Mouse (Mus musculus) olfactory bulb, adult 2 months (tissue): ENCODE results near the gene Trpm3.

Experiments used
- CTCF ChIP-seq: fragments of 200-500 bp; IDR thresholded peaks from 2 replicates; pipeline ENCODE4 v1.5.1; 2012; ENCODE audit warnings: low read depth, mild to moderate bottlenecking, low read length, moderate library complexity; ENCODE audit not compliant: insufficient read depth
- POLR2A ChIP-seq: fragments of 200-500 bp; IDR thresholded peaks from 2 replicates; pipeline ENCODE4 v1.6.1; 2012; ENCODE audit warnings: mild to moderate bottlenecking, low read depth, low read length, moderate library complexity; ENCODE audit not compliant: insufficient read depth

- TF ChIP-seq CTCF (peak; percentile 91), POLR2A (no peak)
Measured at GRCm38 (mm10) chr19:22915868-22916642, 777.2 kb downstream of the Trpm3 start.
